Mouse (Mus musculus) ES-Bruce4 (cell line): ENCODE data around the gene Hpd.

ENCODE experiments used
- CTCF ChIP-seq: IDR thresholded peaks from one replicate; pipeline ENCODE4 v1.8.1; 2011; ENCODE audit warnings: low read depth, low read length
- EP300 ChIP-seq: IDR thresholded peaks from 2 replicates; pipeline ENCODE4 v1.6.1; 2011; ENCODE audit warnings: low read depth, low read length; ENCODE audit not compliant: insufficient read depth

GRCm38 (mm10) chr5:123130030-123130813 lies 52.3 kb downstream of the Hpd start:
- no peak for TF ChIP-seq EP300
- TF ChIP-seq CTCF, result no peak
